Mouse (Mus musculus): ENCODE measurements at regions not wholly inside any gene's neighbourhood (a gene's known extent, or its start where the extent isn't known, plus 50 kb on each side); places are given as distances from the start of the nearest gene placed in this dataset.
"Not testable (repeated sequence)": the region's sequence is repeated elsewhere in the genome, so short reads cannot be mapped to it uniquely, and the experiment has no call there.

- Histone ChIP-seq H3K4me1 (ENCODE audit: control insufficient read depth, insufficient read depth, low read length) (no peaks in the 10 kb centered on the region), H3K27ac (ENCODE audit: insufficient read depth, low read depth, low read length) (no peak overlapping the region), H3K4me3 (ENCODE audit: insufficient read depth, low read depth, low read length) (no peak overlapping the region)
- TF ChIP-seq POLR2A (IDR thresholded peaks at IDR 0.05; ENCODE audit: insufficient read depth, low read depth, low read length) (no peak), CTCF (IDR thresholded peaks at IDR 0.05; ENCODE audit: insufficient read depth, low read depth, low read length) (no peak)
- 94% methylated on average over 3 of the region's 3 CpGs for WGBS
Observed at GRCm38 (mm10) chr12:65455683-65456082, 230.4 kb downstream of the Wdr20rt start.

- no peaks in the 10 kb centered on the region for H3K4me1 ChIP-seq (ENCODE audit: control insufficient read depth, insufficient read depth, low read length)
- TF ChIP-seq CTCF (IDR thresholded peaks at IDR 0.05; ENCODE audit: insufficient read depth, low read depth, low read length) (no peak), POLR2A (IDR thresholded peaks at IDR 0.05; ENCODE audit: insufficient read depth, low read depth, low read length) (no peak)
- H3K27ac ChIP-seq (ENCODE audit: insufficient read depth, low read depth, low read length), result no peak overlapping the region
- no peak overlapping the region for H3K4me3 ChIP-seq (ENCODE audit: insufficient read depth, low read depth, low read length)
- 48% methylated on average over 3 of the region's 3 CpGs for WGBS
Observed at GRCm38 (mm10) chr12:65456956-65457355, 231.6 kb downstream of the Wdr20rt start.

GRCm38 (mm10) chr12:65464246-65464645 is 238.9 kb downstream of the Wdr20rt start:
- 75% methylated on average over 2 of the region's 2 CpGs for WGBS
- Histone ChIP-seq H3K4me1 (ENCODE audit: control insufficient read depth, insufficient read depth, low read length) (no peaks in the 10 kb centered on the region), H3K4me3 (ENCODE audit: insufficient read depth, low read depth, low read length) (no peak overlapping the region), H3K27ac (ENCODE audit: insufficient read depth, low read depth, low read length) (no peak overlapping the region)
- TF ChIP-seq POLR2A (IDR thresholded peaks at IDR 0.05; ENCODE audit: insufficient read depth, low read depth, low read length), result no peak
- no peak for TF ChIP-seq CTCF (IDR thresholded peaks at IDR 0.05; ENCODE audit: insufficient read depth, low read depth, low read length)

GRCm38 (mm10) chr12:65478674-65479073 is 253.4 kb downstream of the Wdr20rt start:
- not testable (repeated sequence) for H3K4me3 ChIP-seq (ENCODE audit: insufficient read depth, low read depth, low read length); H3K27ac ChIP-seq (ENCODE audit: insufficient read depth, low read depth, low read length); H3K4me1 ChIP-seq (ENCODE audit: control insufficient read depth, insufficient read depth, low read length)
- WGBS, result 64% methylated on average over 9 of the region's 9 CpGs

- WGBS, result 67% methylated on average over 4 of the region's 4 CpGs
Observed at GRCm38 (mm10) chr12:65480829-65481228, 255.5 kb downstream of the Wdr20rt start.

GRCm38 (mm10) chr12:65491092-65491491 is 265.8 kb downstream of the Wdr20rt start:
- Histone ChIP-seq H3K4me1 (ENCODE audit: control insufficient read depth, insufficient read depth, low read length) (no peaks in the 10 kb centered on the region), H3K27ac (ENCODE audit: insufficient read depth, low read depth, low read length) (no peak overlapping the region), H3K4me3 (ENCODE audit: insufficient read depth, low read depth, low read length) (no peak overlapping the region)
- TF ChIP-seq CTCF (IDR thresholded peaks at IDR 0.05; ENCODE audit: insufficient read depth, low read depth, low read length), result no peak
- TF ChIP-seq POLR2A (IDR thresholded peaks at IDR 0.05; ENCODE audit: insufficient read depth, low read depth, low read length), result no peak
- 36% methylated on average over 2 of the region's 2 CpGs for WGBS

More at GRCm38 (mm10) chr12:65480829-65481228, 255.5 kb downstream of the Wdr20rt start:
- TF ChIP-seq CTCF (IDR thresholded peaks at IDR 0.05; ENCODE audit: insufficient read depth, low read depth, low read length) (no peak), POLR2A (IDR thresholded peaks at IDR 0.05; ENCODE audit: insufficient read depth, low read depth, low read length) (no peak)
- no peak overlapping the region for H3K27ac ChIP-seq (ENCODE audit: insufficient read depth, low read depth, low read length)
- no peak overlapping the region for H3K4me3 ChIP-seq (ENCODE audit: insufficient read depth, low read depth, low read length)
- no peaks in the 10 kb centered on the region for H3K4me1 ChIP-seq (ENCODE audit: control insufficient read depth, insufficient read depth, low read length)

GRCm38 (mm10) chr12:65494388-65495030 is 269.2 kb downstream of the Wdr20rt start:
- 95% methylated on average over 5 of the region's 5 CpGs for WGBS
- Histone ChIP-seq H3K27ac (ENCODE audit: insufficient read depth, low read depth, low read length) (no peak overlapping the region), H3K4me3 (ENCODE audit: insufficient read depth, low read depth, low read length) (no peak overlapping the region), H3K4me1 (ENCODE audit: control insufficient read depth, insufficient read depth, low read length) (no peaks in the 10 kb centered on the region)
- no peak for TF ChIP-seq POLR2A (IDR thresholded peaks at IDR 0.05; ENCODE audit: insufficient read depth, low read depth, low read length)
- TF ChIP-seq CTCF (IDR thresholded peaks at IDR 0.05; ENCODE audit: insufficient read depth, low read depth, low read length), result no peak

- no peak overlapping the region for H3K27ac ChIP-seq (ENCODE audit: insufficient read depth, low read depth, low read length)
- no peak overlapping the region for H3K4me3 ChIP-seq (ENCODE audit: insufficient read depth, low read depth, low read length)
- TF ChIP-seq POLR2A (IDR thresholded peaks at IDR 0.05; ENCODE audit: insufficient read depth, low read depth, low read length) (no peak), CTCF (IDR thresholded peaks at IDR 0.05; ENCODE audit: insufficient read depth, low read depth, low read length) (no peak)
- WGBS, result 78% methylated on average over 6 of the region's 6 CpGs
- no peaks in the 10 kb centered on the region for H3K4me1 ChIP-seq (ENCODE audit: control insufficient read depth, insufficient read depth, low read length)
Observed at GRCm38 (mm10) chr12:65496613-65497012, 271.3 kb downstream of the Wdr20rt start.

- no peak for TF ChIP-seq POLR2A (IDR thresholded peaks at IDR 0.05; ENCODE audit: insufficient read depth, low read depth, low read length)
- TF ChIP-seq CTCF (IDR thresholded peaks at IDR 0.05; ENCODE audit: insufficient read depth, low read depth, low read length), result no peak
- 80% methylated on average over 6 of the region's 6 CpGs for WGBS
Observed at GRCm38 (mm10) chr12:65497602-65498001, 272.3 kb downstream of the Wdr20rt start.

GRCm38 (mm10) chr12:65501459-65501858 is 276.1 kb downstream of the Wdr20rt start:
- 35% methylated on average over 2 of the region's 2 CpGs for WGBS
- no peak overlapping the region for H3K4me3 ChIP-seq (ENCODE audit: insufficient read depth, low read depth, low read length)
- H3K27ac ChIP-seq (ENCODE audit: insufficient read depth, low read depth, low read length), result no peak overlapping the region
- H3K4me1 ChIP-seq (ENCODE audit: control insufficient read depth, insufficient read depth, low read length), result no peaks in the 10 kb centered on the region
- TF ChIP-seq CTCF (IDR thresholded peaks at IDR 0.05; ENCODE audit: insufficient read depth, low read depth, low read length), result no peak
- no peak for TF ChIP-seq POLR2A (IDR thresholded peaks at IDR 0.05; ENCODE audit: insufficient read depth, low read depth, low read length)

More at GRCm38 (mm10) chr12:65497602-65498001, 272.3 kb downstream of the Wdr20rt start:
- Histone ChIP-seq H3K4me1 (ENCODE audit: control insufficient read depth, insufficient read depth, low read length) (no peaks in the 10 kb centered on the region), H3K27ac (ENCODE audit: insufficient read depth, low read depth, low read length) (no peak overlapping the region), H3K4me3 (ENCODE audit: insufficient read depth, low read depth, low read length) (no peak overlapping the region)

All from olfactory bulb, adult 2 months (tissue).